Mouse (Mus musculus) hindbrain, embryonic 14.5 days (tissue): Measurements from ENCODE around the gene Atp2a1. TPM values are rescaled to one million over a fixed set of nuclear protein-coding genes. Genes with fewer than 3 reads are reported as not detected.
A peak's percentile ranks its signal among the peaks of the same experiment; 100 is the strongest.

Experiments
- ATAC-seq: fragments of 200-750 bp; cut with Nextera tagmentation; 2 replicates; pipeline ENCODE4 v1.8.0; 2017; ENCODE audit warnings: moderate number of reproducible peaks, mild to moderate bottlenecking, moderate TSS enrichment, moderate library complexity; ENCODE audit not compliant: low FRiP score
- DNase-seq: peaks from one replicate; pipeline ENCODE4 v3.0.0-alpha.2; 2015; ENCODE audit warnings: low spot score
- H3K27ac ChIP-seq: fragments of 300-500 bp; sonication (generic); 2 replicates; pipeline ENCODE4 v1.5.1; 2014; ENCODE audit warnings: mild to moderate bottlenecking, moderate library complexity
- H3K27me3 ChIP-seq: fragments of 300-500 bp; sonication (generic); 2 replicates; pipeline ENCODE4 v1.6.1; 2014; ENCODE audit warnings: mild to moderate bottlenecking, low read length, mixed read lengths; ENCODE audit not compliant: control insufficient read depth, insufficient read depth
- H3K36me3 ChIP-seq: fragments of 300-500 bp; sonication (generic); replicated peaks from 2 replicates; pipeline ENCODE4 v1.6.1; 2014; ENCODE audit not compliant: control insufficient read depth, insufficient read depth
- H3K4me1 ChIP-seq: fragments of 300-500 bp; sonication (generic); replicated peaks from 2 replicates; pipeline ENCODE4 v1.6.1; 2014; ENCODE audit warnings: antibody characterized with exemption, low read length, mixed read lengths; ENCODE audit not compliant: control insufficient read depth, insufficient read depth
- H3K4me2 ChIP-seq: fragments of 300-500 bp; sonication (generic); replicated peaks from 2 replicates; pipeline ENCODE4 v1.6.1; 2014; ENCODE audit warnings: mild to moderate bottlenecking, moderate library complexity
- H3K4me3 ChIP-seq: fragments of 300-500 bp; sonication (generic); replicated peaks from 2 replicates; pipeline ENCODE4 v1.5.1; 2014; ENCODE audit warnings: mild to moderate bottlenecking, low read length
- H3K9ac ChIP-seq: fragments of 300-500 bp; sonication (generic); 2 replicates; pipeline ENCODE4 v1.6.1; 2014
- H3K9me3 ChIP-seq: fragments of 300-500 bp; sonication (generic); 2 replicates; pipeline ENCODE4 v1.6.1; 2016; ENCODE audit warnings: low read length; ENCODE audit not compliant: control insufficient read depth
- WGBS: fragments of 180-500 bp; shearing (Covaris S2); extraction: QIAGEN DNeasy Blood & Tissue Kit; methylation state at CpG from one replicate; pipeline ENCODE4 v1.1.7; 2014; 5-methylcytosine and 5-hydroxymethylcytosine counted together
- polyA plus RNA-seq: library from polyadenylated mRNA; unstranded; fragments of >200 nt; fragmentation: Nextera tagmentation; extraction: Ambion mirVana; gene quantifications from 2 replicates; pipeline ENCODE4 v1.2.1, GENCODE M21; 2014

Gene Atp2a1
- polyA plus RNA-seq, 1 experiment from 2014 or later: 0.31 TPM

GRCm38 (mm10) chr7:126474993-126475581 is 12.2 kb upstream of the Atp2a1 start, which contains the start of gene Sh2b1:
Gene Sh2b1, minus strand, starts transcription at chr7:126475424.
- H3K9me3 ChIP-seq: no peaks in the 10 kb centered on the region
- peak within 1 kb of the TSS; percentile 51 for H3K4me3 ChIP-seq
- peak; percentile 92 for ATAC-seq
- peaks cover 15% of the 10 kb centered on the region for H3K4me1 ChIP-seq
- peak within 1 kb of the TSS; percentile 76 for H3K9ac ChIP-seq
- H3K27ac ChIP-seq: peak within 1 kb of the TSS; percentile 94
- 1% methylated on average over 53 of the region's 53 CpGs for WGBS
- H3K27me3 ChIP-seq: no peaks in the 10 kb centered on the region
- peak; percentile 95 for DNase-seq
- H3K36me3 ChIP-seq: peaks cover 27% of the 10 kb centered on the region
- H3K4me2 ChIP-seq: peak within 1 kb of the TSS; percentile 69

GRCm38 (mm10) chr7:126474486-126474955 is 11.6 kb upstream of the Atp2a1 start:
- Histone ChIP-seq H3K4me3 (peak overlapping the region; percentile 51), H3K9me3 (no peaks in the 10 kb centered on the region), H3K27me3 (no peaks in the 10 kb centered on the region), H3K27ac (peak overlapping the region; percentile 94), H3K36me3 (peaks cover 31% of the 10 kb centered on the region), H3K9ac (peak overlapping the region; percentile 76), H3K4me1 (peaks cover 15% of the 10 kb centered on the region), H3K4me2 (peak overlapping the region; percentile 69)
- peak; percentile 44; the same call in 1 of the 2 replicates for ATAC-seq
- under 1% methylated on average over 24 of the region's 27 CpGs for WGBS
- no peak for DNase-seq

GRCm38 (mm10) chr7:126473470-126474086 is 10.7 kb upstream of the Atp2a1 start:
- H3K4me3 ChIP-seq: peak overlapping the region; percentile 51
- no peaks in the 10 kb centered on the region for H3K9me3 ChIP-seq
- no peaks in the 10 kb centered on the region for H3K27me3 ChIP-seq
- H3K9ac ChIP-seq: peak overlapping the region; percentile 76
- H3K4me2 ChIP-seq: peak overlapping the region; percentile 69
- 89% methylated on average over 9 of the region's 9 CpGs for WGBS
- DNase-seq (no peak), ATAC-seq (no peak)
- H3K27ac ChIP-seq: no peak overlapping the region
- H3K36me3 ChIP-seq: peaks cover 41% of the 10 kb centered on the region
- peaks cover 15% of the 10 kb centered on the region for H3K4me1 ChIP-seq

- Histone ChIP-seq H3K27ac (no peak overlapping the region), H3K27me3 (no peaks in the 10 kb centered on the region), H3K9me3 (no peaks in the 10 kb centered on the region), H3K36me3 (peaks cover 49% of the 10 kb centered on the region), H3K4me3 (no peak overlapping the region), H3K9ac (no peak overlapping the region), H3K4me1 (peaks cover 15% of the 10 kb centered on the region), H3K4me2 (no peak overlapping the region)
- DNase-seq (no peak), ATAC-seq (no peak)
- whole genome bisulfite sequencing: 93% methylated on average over 16 of the region's 16 CpGs
These were observed 9.8 kb upstream of the Atp2a1 start for GRCm38 (mm10) chr7:126472713-126473112.

- ATAC-seq (no peak), DNase-seq (no peak)
- H3K27me3 ChIP-seq: no peaks in the 10 kb centered on the region
- no peak overlapping the region for H3K9ac ChIP-seq
- no peak overlapping the region for H3K4me2 ChIP-seq
- H3K27ac ChIP-seq: no peak overlapping the region
- peaks cover 53% of the 10 kb centered on the region for H3K36me3 ChIP-seq
- no peak overlapping the region for H3K4me3 ChIP-seq
- 92% methylated on average over 13 of the region's 13 CpGs for WGBS
- peaks cover 15% of the 10 kb centered on the region for H3K4me1 ChIP-seq
- H3K9me3 ChIP-seq: no peaks in the 10 kb centered on the region
These were observed 9.4 kb upstream of the Atp2a1 start for GRCm38 (mm10) chr7:126472306-126472705.

- Histone ChIP-seq H3K27ac (no peak overlapping the region), H3K9ac (no peak overlapping the region), H3K9me3 (no peaks in the 10 kb centered on the region), H3K4me3 (no peak overlapping the region), H3K4me2 (no peak overlapping the region), H3K36me3 (peaks cover 58% of the 10 kb centered on the region), H3K27me3 (no peaks in the 10 kb centered on the region), H3K4me1 (peaks cover 15% of the 10 kb centered on the region)
- 87% methylated on average over 4 of the region's 4 CpGs for WGBS
- DNase-seq (no peak), ATAC-seq (no peak)
These were observed 8.9 kb upstream of the Atp2a1 start for GRCm38 (mm10) chr7:126471853-126472252.

GRCm38 (mm10) chr7:126471361-126471760 is 8.5 kb upstream of the Atp2a1 start:
- Histone ChIP-seq H3K4me1 (peaks cover 15% of the 10 kb centered on the region), H3K9ac (no peak overlapping the region), H3K4me2 (no peak overlapping the region), H3K27me3 (no peaks in the 10 kb centered on the region), H3K4me3 (no peak overlapping the region), H3K36me3 (peaks cover 63% of the 10 kb centered on the region), H3K27ac (no peak overlapping the region), H3K9me3 (no peaks in the 10 kb centered on the region)
- no peak for DNase-seq
- WGBS: 92% methylated on average over 5 of the region's 5 CpGs
- no peak for ATAC-seq

- Histone ChIP-seq H3K9ac (no peak overlapping the region), H3K4me3 (no peak overlapping the region), H3K9me3 (no peaks in the 10 kb centered on the region), H3K4me2 (no peak overlapping the region), H3K27ac (no peak overlapping the region), H3K27me3 (no peaks in the 10 kb centered on the region), H3K4me1 (peaks cover 10% of the 10 kb centered on the region), H3K36me3 (peaks cover 66% of the 10 kb centered on the region)
- DNase-seq (no peak), ATAC-seq (no peak)
- WGBS: 94% methylated on average over 6 of the region's 6 CpGs
These were observed 7.2 kb upstream of the Atp2a1 start for GRCm38 (mm10) chr7:126470077-126470476.

- DNase-seq (no peak), ATAC-seq (no peak)
- Histone ChIP-seq H3K36me3 (peaks cover 66% of the 10 kb centered on the region), H3K27ac (no peak overlapping the region), H3K9ac (no peak overlapping the region), H3K4me3 (no peak overlapping the region), H3K4me2 (no peak overlapping the region), H3K27me3 (no peaks in the 10 kb centered on the region), H3K4me1 (no peaks in the 10 kb centered on the region), H3K9me3 (no peaks in the 10 kb centered on the region)
- WGBS: 91% methylated on average over 18 of the region's 18 CpGs
These were observed 5.1 kb upstream of the Atp2a1 start for GRCm38 (mm10) chr7:126467834-126468627.
